Mouse (Mus musculus) embryonic facial prominence, embryonic 11.5 days (tissue): ENCODE data around the gene Metap2. TPM values are rescaled to one million over a fixed set of nuclear protein-coding genes. Genes with fewer than 3 reads are reported as not detected.

Experiments used
- ATAC-seq: fragments of 200-750 bp; cut with Nextera tagmentation; replicated peaks from 2 replicates; pipeline ENCODE4 v1.8.0; 2017; ENCODE audit warnings: low read depth; ENCODE audit not compliant: insufficient number of reproducible peaks, low FRiP score, low TSS enrichment
- DNase-seq: peaks from one replicate; pipeline ENCODE4 v3.0.0-alpha.2; 2015; ENCODE audit warnings: low spot score
- H3K27ac ChIP-seq: fragments of 300-500 bp; sonication (generic); replicated peaks from 2 replicates; pipeline ENCODE4 v1.5.1; 2014; ENCODE audit warnings: mild to moderate bottlenecking, low read depth, low read length, control low read depth
- H3K27me3 ChIP-seq: fragments of 300-500 bp; sonication (generic); 2 replicates; pipeline ENCODE4 v1.6.1; 2014; ENCODE audit warnings: mild to moderate bottlenecking, low read length, moderate library complexity, mixed read lengths; ENCODE audit not compliant: control insufficient read depth, insufficient read depth
- H3K36me3 ChIP-seq: fragments of 300-500 bp; sonication (generic); replicated peaks from 2 replicates; pipeline ENCODE4 v1.6.1; 2014; ENCODE audit warnings: low read depth, mild to moderate bottlenecking, low read length, moderate library complexity, mixed read lengths; ENCODE audit not compliant: control insufficient read depth, insufficient read depth
- H3K4me1 ChIP-seq: fragments of 300-500 bp; sonication (generic); 2 replicates; pipeline ENCODE4 v1.6.1; 2014; ENCODE audit warnings: low read length, mixed read lengths; ENCODE audit not compliant: control insufficient read depth, insufficient read depth
- H3K4me2 ChIP-seq: fragments of 300-500 bp; sonication (generic); 2 replicates; pipeline ENCODE4 v1.6.1; 2014; ENCODE audit warnings: low read depth, mild to moderate bottlenecking, control low read depth, low read length, moderate library complexity
- H3K4me3 ChIP-seq: fragments of 300-500 bp; sonication (generic); 2 replicates; pipeline ENCODE4 v1.5.1; 2014; ENCODE audit warnings: low read depth, low read length, control low read depth
- H3K9ac ChIP-seq: fragments of 300-500 bp; sonication (generic); replicated peaks from 2 replicates; pipeline ENCODE4 v1.6.1; 2014; ENCODE audit warnings: mild to moderate bottlenecking, control low read depth, low read length
- H3K9me3 ChIP-seq: fragments of 300-500 bp; sonication (generic); replicated peaks from 2 replicates; pipeline ENCODE4 v1.6.1; 2016; ENCODE audit warnings: mild to moderate bottlenecking, low read length, inconsistent platforms, mixed read lengths; ENCODE audit not compliant: control insufficient read depth
- WGBS: fragments of 180-500 bp; shearing (Covaris S2); extraction: QIAGEN DNeasy Blood & Tissue Kit; methylation state at CpG from one replicate; pipeline ENCODE4 v1.1.7; 2014; 5-methylcytosine and 5-hydroxymethylcytosine counted together
- polyA plus RNA-seq: library from polyadenylated mRNA; unstranded; fragments of >200 nt; fragmentation: Nextera tagmentation; extraction: Ambion mirVana; gene quantifications from 2 replicates; pipeline ENCODE4 v1.2.1, GENCODE M21; 2014

The Metap2 gene
- polyA plus RNA-seq, 1 experiment from 2014 or later: 272 TPM

DNA sequence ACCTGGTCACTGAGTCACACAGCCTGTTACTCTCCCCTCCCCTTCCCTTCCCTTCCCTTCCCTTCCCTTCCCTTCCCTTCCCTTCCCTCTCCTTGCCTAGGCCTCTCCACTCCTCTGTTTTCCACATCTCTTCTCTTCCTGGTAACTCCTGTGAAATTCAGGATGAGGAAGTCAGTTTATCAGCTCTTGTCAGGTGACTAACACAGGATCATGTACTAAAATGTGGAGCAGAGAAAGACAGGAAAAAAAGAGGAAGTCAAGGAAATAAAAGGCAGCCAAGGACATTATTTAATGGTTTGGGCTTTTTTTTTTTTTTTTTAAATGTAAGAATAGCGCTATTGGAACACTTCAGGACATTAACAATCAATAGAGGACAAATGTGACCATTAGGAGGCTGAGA, 12.1 kb upstream of the Metap2 start:
- no peak overlapping the region for H3K9ac ChIP-seq
- ATAC-seq (no peak), DNase-seq (no peak)
- H3K27ac ChIP-seq: no peak overlapping the region
- no peaks in the 10 kb centered on the region for H3K36me3 ChIP-seq
- no peaks in the 10 kb centered on the region for H3K27me3 ChIP-seq
- no peak overlapping the region for H3K4me2 ChIP-seq
- H3K9me3 ChIP-seq: no peaks in the 10 kb centered on the region
- 94% methylated on average over 1 of the region's 1 CpGs for WGBS
- no peaks in the 10 kb centered on the region for H3K4me1 ChIP-seq
- no peak overlapping the region for H3K4me3 ChIP-seq

DNA sequence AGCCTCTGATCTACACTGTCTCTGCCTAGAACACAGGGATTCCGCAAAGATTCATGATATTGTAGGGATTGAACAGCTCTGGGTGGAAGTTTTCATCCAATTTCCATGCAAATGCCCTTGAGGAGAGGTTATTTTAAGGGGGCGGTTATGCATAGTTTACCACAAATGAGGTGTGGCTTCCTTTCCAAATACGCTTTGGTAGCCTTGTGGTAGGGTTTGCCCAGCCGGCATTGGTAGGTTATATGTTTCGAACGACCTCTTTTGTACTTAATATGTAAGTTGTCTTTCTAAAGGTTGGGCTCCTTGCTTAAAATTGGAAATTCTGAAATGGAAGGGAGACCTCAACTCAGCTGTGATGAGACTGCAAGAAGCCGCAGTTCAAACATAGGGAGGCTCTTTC, 11.6 kb upstream of the Metap2 start:
- Histone ChIP-seq H3K27me3 (no peaks in the 10 kb centered on the region), H3K9ac (no peak overlapping the region), H3K9me3 (no peaks in the 10 kb centered on the region), H3K4me2 (no peak overlapping the region), H3K27ac (no peak overlapping the region), H3K4me1 (no peaks in the 10 kb centered on the region), H3K4me3 (no peak overlapping the region), H3K36me3 (no peaks in the 10 kb centered on the region)
- ATAC-seq (no peak), DNase-seq (no peak)
- 94% methylated on average over 7 of the region's 7 CpGs for WGBS

DNA sequence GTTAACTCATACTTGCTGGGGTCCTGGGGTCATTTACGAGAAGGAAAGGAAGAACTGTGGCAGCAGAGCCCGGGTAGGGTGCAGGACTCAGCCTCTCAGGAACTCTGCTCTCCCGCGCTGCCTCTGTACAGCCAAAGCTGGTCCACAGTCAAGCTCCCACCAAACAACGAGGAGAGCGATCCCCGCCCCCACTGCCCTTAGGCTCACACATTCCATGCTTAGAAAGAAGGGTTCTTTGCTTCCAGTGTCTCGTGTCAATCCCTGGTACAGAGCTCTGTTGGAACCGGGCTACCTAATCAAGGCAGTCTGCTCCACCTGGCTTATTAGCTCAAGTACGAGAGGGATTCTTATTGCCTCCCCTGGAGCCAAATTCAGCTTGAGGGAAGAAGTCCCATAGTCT, 10.5 kb upstream of the Metap2 start:
- H3K4me1 ChIP-seq: no peaks in the 10 kb centered on the region
- 20% methylated on average over 10 of the region's 10 CpGs for WGBS

DNA sequence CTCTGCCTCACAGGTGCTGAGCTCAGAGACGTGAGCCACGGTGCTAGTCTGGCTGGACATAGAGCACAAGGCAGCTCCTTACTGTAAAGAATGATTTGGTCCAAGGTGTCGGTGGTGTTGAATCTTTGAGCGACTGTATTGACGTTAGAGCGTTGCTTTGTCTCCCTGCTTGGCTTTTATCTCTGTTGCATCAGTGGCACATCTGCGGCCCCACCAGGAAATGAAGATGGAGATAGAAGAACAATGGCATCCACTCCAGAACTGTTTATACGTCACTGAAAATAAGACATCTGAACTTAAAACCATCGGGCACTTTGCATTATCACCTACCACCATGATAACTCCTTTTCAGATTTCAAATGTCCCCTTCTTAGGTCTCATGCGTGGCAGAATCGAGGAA, 3.0 kb upstream of the Metap2 start:
- Histone ChIP-seq H3K36me3 (no peaks in the 10 kb centered on the region), H3K4me2 (no peak overlapping the region), H3K27me3 (no peaks in the 10 kb centered on the region), H3K9me3 (no peaks in the 10 kb centered on the region), H3K4me3 (no peak overlapping the region), H3K27ac (no peak overlapping the region), H3K9ac (no peak overlapping the region), H3K4me1 (no peaks in the 10 kb centered on the region)
- DNase-seq (no peak), ATAC-seq (no peak)
- WGBS: 90% methylated on average over 11 of the region's 11 CpGs

More for the DNA sequence above, 10.5 kb upstream of the Metap2 start:
- Histone ChIP-seq H3K36me3 (no peaks in the 10 kb centered on the region), H3K27ac (no peak overlapping the region), H3K4me2 (no peak overlapping the region), H3K9me3 (no peaks in the 10 kb centered on the region), H3K4me3 (no peak overlapping the region), H3K9ac (no peak overlapping the region), H3K27me3 (no peaks in the 10 kb centered on the region)
- DNase-seq (peak; percentile 56), ATAC-seq (no peak)

DNA sequence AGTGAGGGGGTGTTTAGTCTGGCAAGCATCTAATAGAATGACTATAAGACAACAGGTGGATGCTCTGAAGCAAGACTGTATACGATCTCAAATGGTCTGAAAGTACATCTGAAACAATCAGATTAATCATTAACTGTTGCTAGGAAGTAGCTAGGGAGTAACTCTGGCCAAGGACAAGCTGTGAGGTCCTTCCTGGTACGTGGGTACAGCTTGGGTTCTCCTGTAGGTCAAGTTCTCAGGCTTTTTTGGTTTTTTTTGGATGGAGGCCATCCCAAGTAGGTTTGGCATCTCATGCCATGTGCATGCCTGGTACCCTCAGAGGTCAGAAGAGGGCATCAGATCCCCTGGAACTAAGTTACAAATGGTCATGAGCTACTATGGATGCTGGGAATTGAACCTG, 2.4 kb upstream of the Metap2 start:
- no peak overlapping the region for H3K9ac ChIP-seq
- no peaks in the 10 kb centered on the region for H3K27me3 ChIP-seq
- no peak overlapping the region for H3K4me3 ChIP-seq
- no peaks in the 10 kb centered on the region for H3K36me3 ChIP-seq
- H3K4me1 ChIP-seq: no peaks in the 10 kb centered on the region
- no peak overlapping the region for H3K27ac ChIP-seq
- DNase-seq (no peak), ATAC-seq (no peak)
- no peak overlapping the region for H3K4me2 ChIP-seq
- 58% methylated on average over 2 of the region's 2 CpGs for WGBS
- H3K9me3 ChIP-seq: no peaks in the 10 kb centered on the region

DNA sequence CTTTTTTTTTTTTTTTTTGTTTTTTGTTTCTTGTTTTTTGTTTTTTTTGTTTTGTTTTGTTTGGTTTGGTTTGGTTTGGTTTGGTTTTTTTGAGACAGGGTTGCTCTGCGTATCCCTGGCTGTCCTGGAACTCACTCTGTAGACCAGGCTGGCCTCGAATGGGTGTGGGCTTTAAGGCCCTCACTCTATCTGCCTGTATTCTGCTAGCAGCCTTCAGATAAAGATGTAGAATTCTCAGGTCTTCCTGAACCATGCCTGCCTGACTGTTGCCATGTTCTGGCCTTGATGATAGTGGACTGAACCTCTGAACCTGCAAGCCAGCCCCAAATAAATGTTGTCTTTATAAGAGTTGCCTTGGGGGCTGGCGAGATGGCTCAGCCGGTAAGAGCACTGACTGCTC, 4.3 kb downstream of the Metap2 start:
- Histone ChIP-seq H3K36me3 (no peaks in the 10 kb centered on the region), H3K27me3 (no peaks in the 10 kb centered on the region), H3K9me3 (no peaks in the 10 kb centered on the region), H3K4me2 (no peak overlapping the region), H3K4me1 (no peaks in the 10 kb centered on the region), H3K27ac (no peak overlapping the region), H3K9ac (no peak overlapping the region), H3K4me3 (no peak overlapping the region)
- ATAC-seq (no peak), DNase-seq (no peak)
- 90% methylated on average over 4 of the region's 4 CpGs for WGBS

DNA sequence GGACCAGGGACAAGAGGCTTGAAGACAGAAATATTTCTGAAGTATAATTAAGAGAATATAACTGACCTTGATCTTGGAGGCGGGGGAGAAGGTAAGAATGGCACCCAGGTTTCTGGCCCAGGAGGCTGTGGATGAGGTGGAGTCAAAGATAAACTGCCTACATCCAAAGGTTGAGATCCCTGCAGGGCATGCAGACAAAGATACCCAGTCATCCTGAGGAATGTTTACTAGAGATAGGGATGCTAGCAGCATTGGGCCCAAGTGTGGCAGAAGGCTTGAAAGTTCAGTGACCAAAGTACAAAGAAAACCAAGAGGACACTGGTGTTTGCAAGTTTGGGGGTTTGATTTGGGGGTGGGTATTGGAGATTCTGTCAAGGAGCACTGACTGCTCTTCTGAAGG, 5.9 kb downstream of the Metap2 start:
- 0 out of 2 replicates have a peak, but pooled peaks cover 2% of the 10 kb centered on the region for H3K36me3 ChIP-seq
- 88% methylated on average over 1 of the region's 1 CpGs for WGBS
- H3K27me3 ChIP-seq: no peaks in the 10 kb centered on the region
- H3K9ac ChIP-seq: no peak overlapping the region
- no peaks in the 10 kb centered on the region for H3K4me1 ChIP-seq
- no peak overlapping the region for H3K4me2 ChIP-seq
- no peak for DNase-seq
- H3K27ac ChIP-seq: no peak overlapping the region
- no peak for ATAC-seq
- no peak overlapping the region for H3K4me3 ChIP-seq
- no peaks in the 10 kb centered on the region for H3K9me3 ChIP-seq

DNA sequence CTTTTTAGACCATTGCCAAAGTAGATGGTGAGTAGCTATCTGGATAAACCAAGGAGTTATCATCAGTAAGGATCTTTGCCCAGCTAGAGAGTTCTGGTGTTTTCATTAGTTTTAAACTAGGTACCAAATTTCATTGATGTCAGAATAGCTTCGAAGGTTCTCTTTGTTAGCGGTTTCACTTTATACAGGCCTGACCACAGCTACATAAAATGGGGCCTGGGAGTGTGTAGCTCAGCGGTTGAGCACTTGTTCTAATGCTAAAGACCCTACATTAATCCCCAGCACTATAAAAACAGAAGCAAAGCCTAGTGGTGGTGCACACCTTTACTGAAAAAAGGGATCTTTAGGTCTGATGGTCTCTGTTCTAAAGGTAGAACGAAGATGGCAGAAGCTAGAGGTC, 6.3 kb downstream of the Metap2 start:
- peaks cover 2% of the 10 kb centered on the region; the same call in 1 of the 2 replicates for H3K36me3 ChIP-seq
- H3K27me3 ChIP-seq: no peaks in the 10 kb centered on the region
- H3K27ac ChIP-seq: no peak overlapping the region
- ATAC-seq (no peak), DNase-seq (no peak)
- H3K9ac ChIP-seq: no peak overlapping the region
- no peaks in the 10 kb centered on the region for H3K4me1 ChIP-seq
- 70% methylated on average over 4 of the region's 4 CpGs for WGBS
- no peak overlapping the region for H3K4me3 ChIP-seq
- no peak overlapping the region for H3K4me2 ChIP-seq
- no peaks in the 10 kb centered on the region for H3K9me3 ChIP-seq
